Mouse (Mus musculus) hindlimb bud, embryonic 11.5 days (tissue): ENCODE results near the gene Snapc2.

Experiments
- DNase-seq: peaks from one replicate; pipeline ENCODE4 v3.0.0-alpha.2; 2012; ENCODE audit warnings: low read depth, low spot score; ENCODE audit errors: extremely low spot score

The Snapc2 gene

DNA sequence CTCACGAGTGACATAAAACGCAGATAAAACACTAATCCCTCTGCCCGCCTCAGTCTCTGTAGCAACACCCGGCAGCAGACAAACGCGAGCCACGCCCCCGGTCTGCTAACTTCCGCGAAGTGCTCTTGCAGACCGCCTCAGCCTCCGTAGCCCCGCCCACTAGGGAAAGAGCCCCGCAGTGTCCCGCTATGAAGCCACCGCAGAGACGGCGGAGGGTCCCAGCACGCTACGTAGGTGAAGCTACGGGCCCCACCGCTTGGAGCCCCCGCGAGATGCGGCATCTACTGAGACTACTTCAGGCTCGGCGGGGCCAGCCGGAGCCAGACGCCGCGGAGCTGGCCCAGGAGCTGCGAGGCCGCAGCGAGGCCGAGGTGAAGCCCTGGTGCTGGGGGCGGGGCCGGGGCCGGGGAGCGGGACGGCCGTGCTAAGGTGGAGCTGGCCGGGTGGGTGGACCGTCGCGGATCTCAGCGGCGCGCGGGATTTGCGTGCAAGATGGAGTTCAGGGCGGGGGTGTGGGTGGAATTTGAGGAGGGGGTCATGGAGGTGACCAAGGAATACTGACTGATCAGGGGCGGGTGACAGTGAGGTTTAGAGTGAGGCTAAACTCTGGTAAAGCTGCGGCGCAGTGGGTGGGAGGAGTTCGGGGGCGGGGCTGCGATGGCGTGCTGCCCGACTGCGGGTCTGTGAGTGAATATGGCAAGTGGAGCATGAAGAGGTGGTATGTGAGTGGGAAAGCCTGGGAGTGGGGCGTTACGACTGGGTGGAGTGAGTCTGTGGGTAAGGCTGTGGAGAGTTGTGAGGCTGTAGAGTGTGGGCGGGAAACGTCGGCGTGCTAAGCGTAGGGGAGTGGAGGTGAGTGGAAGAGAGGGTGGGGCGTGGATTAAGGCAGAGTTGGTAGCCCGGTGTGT, at the start of gene Snapc2:
Gene Snapc2 (plus strand): TSS at position 147 of the 908 bp plus-strand sequence.
- DNase-seq: no peak

DNA sequence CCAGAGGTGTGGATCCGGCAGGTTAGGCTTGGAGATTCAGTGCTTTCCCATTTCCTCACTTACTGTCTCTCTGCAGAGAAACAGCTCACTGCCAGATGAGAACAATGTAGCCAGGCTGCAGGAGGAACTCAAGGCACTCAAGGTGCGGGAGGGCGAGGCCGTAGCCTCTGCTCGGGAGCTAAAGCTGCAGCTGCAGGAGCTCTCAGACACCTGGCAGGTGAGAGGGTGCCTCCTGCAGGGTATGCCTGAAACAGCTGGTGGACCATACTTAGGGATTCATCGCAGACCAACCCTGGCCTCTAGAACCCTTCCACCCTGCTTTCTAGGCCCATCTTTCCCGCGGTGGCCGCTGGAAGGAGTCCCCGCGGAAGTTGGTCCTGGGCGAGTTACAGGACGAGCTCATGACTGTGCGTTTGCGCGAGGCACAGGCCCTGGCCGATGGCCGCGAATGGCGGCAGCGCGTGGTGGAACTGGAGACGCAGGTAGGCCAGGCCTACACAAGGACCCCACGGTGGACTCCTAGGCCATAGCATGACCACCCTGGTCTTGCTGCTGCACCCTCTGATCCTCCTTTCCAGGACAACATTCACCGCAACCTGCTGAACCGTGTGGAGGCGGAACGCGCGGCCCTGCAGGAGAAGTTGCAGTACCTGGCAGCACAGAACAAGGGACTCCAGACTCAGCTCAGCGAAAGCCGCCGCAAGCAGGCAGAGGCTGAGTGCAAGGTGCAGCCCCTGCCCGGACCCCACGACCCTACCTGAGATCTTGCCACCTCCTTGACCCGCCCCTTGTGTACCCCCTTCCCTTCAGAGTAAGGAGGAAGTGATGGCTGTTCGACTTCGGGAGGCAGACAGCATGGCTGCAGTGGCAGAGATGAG, 47.4 kb upstream of the Snapc2 start:
- DNase-seq: no peak

DNA sequence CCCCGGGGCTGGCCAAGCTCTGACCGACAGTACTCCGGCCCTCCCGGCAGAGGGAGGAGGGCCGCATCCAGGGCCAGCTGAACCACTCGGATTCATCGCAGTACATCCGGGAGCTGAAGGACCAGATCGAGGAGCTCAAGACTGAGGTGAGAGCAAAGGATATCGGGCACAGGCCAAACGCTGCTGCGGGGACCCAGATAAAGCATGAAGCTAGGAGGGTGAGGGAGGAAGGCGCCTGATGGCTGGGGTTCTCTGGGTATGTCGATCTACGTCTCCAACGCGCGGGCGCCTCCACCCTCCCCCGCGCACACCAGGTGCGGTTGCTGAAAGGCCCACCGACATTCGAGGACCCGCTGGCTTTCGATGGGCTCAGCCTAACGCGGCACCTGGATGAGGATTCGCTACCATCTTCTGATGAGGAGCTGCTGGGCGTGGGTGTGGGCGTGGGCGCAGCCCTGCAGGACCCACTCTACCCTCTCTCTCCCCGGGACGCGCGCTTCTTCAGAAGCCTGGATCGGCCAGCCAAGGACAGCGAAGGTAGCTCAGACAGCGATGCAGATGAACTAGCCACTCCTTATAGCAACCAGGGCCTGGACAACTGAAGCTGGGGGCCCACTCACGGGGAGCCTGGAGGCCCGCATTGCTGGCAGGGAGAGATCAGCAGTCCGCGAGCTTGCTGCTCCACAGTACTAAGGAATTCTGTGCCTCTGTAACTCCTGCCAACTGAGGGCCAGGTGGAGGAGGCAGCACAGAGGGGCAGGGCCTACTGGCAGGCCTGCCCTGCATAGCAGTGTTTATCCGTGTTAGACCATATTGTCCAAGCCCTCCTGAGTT, 46.5 kb upstream of the Snapc2 start:
- DNase-seq: no peak

DNA sequence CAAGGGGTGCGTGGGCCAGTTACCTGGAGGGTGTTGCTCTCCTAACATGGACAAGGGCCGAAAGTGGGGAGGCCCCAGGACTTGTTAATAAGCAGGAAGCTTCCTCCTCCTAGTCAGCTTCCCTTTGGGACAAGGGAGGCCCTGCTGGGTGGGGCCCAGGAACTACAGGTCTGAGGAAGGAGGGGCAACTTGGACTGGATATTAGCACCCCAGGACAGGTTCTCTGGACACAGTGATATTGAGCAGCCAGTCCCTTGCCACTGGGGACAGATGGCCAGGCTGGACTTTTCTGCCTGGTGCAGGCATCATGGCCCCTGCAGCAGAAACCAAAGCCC, 45.9 kb upstream of the Snapc2 start:
- DNase-seq: no peak

DNA sequence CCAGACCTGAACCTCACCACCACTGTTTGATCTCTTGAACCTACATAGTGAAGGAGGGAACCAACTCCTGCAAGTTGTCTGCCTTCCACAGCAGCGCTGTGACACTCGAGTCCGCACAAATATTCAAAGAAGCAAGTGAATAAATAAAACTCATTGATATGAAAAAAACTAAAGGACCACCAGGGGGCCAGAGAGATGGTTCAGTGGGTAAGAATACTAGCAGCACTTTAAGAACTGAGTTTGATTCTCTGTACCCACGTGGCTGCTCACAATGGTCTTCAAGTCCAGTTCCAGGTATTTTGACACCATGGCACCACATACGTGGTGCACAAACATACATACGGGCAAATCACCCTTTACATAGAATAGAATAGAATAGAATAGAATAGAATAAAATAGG, 41.8 kb upstream of the Snapc2 start:
- DNase-seq: no peak

DNA sequence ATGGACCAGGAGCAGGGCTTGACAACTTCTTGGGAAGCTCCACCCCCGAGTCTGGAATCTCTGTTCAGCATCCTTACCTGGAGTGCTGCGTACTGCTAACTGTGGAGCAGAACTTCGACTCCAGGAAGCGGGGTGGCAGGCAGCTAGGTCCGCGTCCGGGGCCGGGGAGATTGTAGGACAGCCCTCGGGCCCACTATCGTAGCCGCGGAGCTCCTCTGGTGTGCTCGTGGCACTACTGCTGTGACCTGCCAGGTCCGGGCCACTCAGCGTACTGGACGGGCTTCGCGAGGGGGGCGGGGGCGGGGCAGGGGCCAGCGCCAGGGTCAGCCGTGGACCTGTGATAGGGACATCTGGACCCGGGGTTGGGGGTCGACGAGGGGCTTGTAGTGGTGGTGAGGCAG, 40.1 kb upstream of the Snapc2 start:
- DNase-seq: no peak

DNA sequence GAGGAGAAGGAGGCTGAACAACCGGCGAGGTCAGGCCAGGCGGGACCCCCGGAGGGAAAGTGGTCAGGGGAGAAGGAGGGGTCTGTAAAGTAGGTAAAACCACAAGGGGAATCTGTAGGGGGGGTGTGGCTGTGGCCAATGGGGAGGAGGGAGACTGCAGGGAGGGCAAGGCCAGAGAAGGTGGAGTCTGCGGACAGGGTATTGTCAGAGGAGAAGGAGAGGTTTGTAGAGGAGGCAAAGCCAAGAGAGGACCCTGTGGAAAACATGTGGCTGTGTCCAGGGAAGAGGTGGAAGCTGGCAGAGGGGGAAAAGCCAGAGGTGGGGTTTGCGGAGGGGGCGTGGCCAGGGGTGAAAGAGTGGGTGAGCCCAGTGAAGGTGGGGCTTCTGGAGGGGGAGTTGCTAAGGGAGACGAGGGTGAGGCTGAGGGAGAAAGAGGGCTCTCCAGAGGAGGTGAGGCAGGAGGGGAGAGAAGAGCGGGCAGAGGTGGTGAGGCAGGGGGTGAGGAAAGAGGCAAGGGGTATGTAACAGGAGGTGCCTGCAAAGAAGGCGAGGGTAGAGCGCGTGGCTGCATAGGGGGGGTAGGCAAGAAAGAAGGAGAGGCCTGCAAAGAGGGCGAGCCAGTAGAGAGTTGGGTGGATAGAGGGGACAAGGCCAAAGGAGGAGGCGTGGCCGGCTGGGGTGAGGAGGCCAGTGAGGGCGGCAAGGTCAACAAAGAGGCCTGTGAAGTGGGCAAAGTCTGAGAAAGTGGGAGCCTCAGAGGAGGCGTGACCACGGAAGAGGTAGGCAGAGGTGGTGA, 39.5 kb upstream of the Snapc2 start:
- DNase-seq: no peak

DNA sequence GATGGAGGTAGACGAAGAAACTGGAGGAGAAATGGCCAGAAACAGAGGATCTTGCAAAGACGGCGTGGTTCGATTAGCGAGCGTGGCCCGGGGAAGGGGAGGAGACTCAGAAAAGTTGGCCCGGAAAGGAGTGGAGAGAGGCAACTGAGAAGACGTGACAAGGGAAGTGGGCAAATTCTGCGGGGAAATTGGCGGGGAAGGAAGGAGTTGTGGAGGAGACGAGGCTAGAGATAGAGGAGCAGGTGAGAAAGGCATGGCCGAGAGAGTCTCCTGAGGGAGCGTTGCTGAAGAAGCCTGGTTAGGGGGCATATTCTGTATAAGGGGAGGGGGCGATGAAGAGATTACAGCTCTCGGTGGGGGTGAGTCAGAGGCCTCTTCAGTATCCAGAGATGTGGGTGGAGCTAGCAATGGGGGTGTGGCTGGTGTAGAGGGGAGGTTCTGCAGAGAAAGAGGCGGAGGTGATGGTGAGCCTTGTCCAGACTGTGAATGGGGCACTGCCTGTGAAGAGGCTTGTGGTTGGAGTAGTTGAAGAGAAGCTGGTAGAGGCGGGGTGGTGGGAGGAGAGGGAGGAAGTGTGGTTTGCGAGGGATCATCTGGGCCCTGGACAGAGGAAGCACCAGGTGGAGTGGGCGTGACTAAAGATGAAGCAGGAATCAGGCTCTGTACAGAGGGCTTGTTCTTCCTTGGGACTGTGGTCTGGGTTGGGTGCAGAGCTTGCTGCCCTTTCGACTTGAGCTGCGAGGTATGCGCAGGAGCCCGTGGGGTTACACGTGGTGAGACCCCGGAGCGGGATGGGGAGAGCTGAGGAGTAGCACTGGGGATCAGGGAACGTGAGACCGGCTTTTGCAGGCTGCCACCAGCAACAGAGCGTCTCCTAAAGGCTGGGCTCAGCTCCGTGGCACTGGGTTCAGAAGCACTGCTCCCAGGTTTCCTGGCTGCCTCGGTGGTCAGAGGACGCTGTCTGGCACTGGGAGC, 38.6 kb upstream of the Snapc2 start:
- no peak for DNase-seq

DNA sequence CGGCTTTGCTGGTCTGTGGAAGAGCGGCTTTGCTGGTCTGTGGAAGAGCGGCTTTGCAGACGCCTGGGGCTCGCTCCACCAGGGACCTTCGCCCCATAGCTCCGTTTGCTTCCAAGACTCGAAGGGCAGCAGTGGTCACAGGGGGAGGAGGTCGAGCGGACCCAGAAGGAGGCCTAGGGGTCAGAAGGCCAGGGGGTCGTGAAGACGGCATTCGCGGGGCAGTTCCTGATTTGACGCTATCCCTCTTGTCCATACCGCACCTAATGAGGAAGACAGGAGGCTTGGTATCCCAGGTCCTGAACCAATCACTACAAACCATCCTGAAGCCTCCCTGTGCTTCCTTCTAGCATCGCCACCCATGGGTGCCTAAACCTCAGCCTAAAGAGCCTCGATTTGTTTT, 36.6 kb upstream of the Snapc2 start:
- no peak for DNase-seq

DNA sequence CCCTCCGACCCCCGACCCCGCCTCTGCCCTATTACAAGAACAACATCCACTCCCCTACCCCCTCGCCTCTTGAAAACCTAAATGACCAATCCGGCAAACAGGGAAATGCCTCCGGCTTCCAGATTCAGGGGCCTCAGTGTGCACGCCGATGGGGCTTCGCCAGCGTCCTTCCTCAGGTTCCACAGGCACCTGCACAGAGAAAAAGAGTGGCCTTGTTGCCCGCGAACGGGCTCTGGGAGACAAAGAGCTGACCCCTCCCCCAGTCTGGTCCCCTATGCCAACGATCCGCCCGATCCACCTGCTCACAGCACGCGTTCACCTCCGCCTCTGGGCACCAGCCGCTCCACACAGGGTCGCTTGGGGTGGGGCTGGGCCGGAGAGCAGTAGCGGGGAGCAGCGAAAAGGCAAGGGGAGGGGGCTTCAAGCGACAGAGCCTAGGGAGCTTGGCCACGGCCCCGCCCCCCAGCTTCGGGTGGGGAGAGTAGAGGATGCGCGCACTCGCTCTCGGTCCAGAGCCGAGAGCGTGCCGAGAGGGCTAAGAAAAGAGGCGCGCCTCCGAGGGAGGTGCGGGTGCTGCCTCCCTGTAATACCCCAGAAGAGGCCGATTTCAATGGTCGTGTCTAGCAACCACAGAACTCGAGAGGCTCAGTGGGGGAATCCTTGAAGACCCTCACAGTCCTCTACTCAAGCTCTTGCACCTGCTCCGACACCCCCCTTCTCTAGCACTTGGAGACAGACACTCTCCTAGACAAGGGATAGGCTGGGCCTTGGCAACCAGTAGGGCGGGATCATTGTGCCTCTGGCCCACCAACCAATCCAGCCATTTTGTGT, 35.9 kb upstream of the Snapc2 start, which contains the start of gene Prr36:
Gene Prr36 (minus strand): TSS at position 669 of the 831 bp plus-strand sequence.
- no peak for DNase-seq

DNA sequence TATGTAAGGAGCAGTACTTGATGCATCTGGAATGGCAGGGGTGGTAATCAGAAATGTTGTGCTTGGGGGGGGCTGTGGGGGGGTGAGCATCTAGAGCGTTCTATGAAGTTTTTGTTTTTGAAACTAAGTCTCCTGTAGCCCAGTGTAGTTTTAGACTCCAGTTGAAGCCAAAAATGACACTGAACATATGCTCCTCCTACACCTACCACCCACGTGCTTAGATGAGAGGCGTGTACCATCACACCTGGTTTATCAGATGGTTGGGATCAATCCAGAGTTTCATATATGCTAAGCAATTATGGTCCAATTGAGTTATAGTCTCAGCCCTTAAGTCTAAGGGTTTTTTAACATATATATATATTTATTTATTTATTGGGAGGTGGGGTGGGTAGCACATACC, 33.3 kb upstream of the Snapc2 start:
- DNase-seq: no peak

DNA sequence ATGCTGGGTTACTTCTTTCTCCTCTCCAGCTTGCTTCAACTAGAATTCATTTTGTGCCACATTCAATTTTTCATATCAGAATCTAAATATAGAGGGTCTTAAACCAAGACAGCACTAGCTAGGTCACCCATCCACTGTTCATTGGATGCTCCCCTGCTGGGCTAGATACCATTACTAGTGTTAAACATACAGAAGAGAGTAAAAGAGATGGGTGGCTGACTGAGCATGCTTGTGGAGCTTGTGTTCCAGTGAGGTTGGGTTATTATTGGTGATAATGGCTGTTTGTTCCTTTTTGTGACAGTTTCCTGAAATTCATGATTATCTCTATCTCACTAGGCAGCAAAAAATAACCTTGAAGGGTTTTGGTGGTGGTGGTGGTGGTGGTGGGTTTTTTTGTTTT, 30.8 kb upstream of the Snapc2 start:
- DNase-seq: no peak

DNA sequence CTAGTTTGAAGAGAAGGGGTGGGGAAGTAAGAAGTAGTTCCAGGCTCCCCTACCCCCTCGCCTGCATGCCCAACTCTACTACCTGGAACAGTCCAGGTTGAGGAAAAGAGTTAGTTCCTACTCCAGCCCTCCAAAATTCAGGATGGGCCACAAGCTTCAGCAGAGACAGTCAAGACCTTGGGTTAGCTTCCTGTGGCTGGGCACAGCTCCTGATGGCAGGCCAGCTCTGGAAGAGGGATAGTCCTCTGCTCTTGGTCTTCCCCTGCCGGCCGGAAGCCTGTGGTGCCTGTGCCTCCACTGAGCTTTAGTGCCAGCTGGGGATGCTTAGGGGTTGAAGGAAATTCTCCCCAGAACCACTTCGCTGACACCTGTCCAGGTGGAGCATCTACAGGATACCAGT, 26.6 kb upstream of the Snapc2 start:
- DNase-seq: no peak

DNA sequence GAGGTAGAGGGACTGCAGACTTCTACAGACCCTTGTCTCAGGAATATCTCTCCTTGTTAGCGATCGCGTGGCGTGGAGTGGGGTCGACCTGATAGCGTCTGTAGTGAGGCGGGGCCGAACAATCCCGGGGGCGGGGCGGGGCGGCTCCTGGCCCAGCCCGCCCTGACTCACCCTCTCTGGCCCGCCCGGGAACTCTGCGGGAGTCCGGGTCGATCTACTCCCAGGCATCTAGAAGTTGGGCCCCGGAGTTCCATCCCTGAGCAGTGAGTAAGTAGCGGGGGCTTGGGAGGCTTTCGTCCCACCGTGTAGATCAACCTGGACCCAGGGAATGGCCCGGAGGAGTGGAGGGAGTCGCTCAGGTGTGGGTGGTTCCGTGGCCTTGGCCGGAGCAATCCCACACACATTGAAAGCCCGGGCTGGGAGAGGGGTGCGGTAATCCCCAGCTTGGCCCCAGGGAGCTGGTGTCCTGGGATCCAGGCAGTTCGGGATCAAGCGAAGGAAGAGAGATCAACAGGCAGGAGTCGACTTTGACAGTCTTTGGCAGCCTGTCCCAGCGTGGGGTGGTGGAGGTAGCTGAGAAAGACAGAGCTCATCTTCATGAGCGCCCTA, 26.0 kb upstream of the Snapc2 start, which contains the start of gene Lrrc8e:
Gene Lrrc8e (plus strand): TSS at position 89 of the 609 bp plus-strand sequence.
- DNase-seq: no peak

DNA sequence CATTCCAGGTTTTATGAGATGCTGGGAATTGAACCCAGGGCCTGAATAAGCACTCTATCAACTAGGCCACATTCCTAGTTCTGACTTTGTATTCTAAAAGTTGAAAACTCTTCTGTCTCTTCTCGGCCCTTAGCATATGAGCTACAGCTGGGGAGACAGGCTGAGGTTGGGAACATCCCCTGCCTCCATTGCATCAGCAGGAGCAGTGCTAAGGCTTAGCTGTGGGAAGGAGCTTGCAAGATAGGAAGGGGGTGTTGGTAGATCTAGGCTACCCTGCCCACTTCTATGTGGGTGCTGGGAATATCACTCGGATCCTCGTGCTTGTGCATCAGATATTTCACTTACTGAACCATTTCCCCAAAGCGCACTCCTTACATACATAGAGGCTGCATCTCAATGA, 25.0 kb upstream of the Snapc2 start:
- no peak for DNase-seq

DNA sequence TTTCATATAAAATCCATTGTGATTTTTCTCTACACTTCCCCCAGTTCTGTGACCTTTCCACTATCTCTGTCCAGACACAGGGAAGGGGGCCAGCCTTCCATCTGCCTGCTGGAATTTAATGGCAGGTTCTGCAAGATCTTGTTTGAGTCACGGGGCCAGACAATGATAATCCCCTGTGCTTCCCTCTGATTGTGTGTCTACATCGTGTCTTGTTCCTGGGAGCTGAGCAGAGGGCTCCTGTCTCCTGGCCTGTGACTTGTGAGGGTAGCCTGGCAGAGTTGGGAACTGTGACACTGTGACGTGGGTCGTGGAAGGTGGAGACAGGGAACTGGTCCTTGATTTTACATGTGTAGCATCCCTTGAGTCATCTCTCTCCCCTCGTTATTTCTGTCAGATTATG, 23.1 kb upstream of the Snapc2 start:
- no peak for DNase-seq

DNA sequence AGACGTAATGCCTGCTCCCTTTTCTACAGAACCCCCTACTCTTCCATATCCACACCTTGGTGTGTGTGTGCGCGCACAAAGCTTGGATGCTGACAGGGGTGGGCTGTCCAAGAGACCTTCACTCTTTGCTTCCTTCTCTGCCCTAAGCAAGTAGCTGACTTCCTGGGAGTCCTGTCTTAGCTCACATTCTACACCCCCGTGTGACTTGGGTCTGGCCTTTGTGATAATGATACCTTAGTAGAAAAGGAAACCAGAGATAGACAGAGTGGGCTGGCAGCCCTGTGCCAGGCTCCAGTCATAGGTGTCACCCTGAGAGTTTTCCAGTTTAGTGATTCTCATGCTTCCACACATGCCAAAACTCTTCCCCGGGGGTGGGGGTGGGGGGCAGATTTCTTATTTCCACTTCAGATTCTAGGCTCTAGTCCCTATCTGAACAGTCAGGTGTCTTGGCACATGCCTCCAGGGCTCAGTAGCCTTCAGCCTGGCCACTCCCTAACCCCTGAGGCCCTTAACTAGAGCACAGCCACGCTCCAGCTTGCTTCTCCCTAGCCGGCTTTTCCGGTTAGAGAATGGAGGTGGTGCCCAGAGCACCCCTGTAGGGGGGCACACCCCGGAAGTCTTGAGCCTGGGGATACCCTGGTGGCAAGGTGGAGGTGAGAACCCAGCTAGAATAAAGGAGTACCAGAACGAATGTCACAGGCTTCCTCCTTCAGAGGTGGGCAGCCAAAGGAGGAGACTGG, 22.1 kb upstream of the Snapc2 start:
- no peak for DNase-seq
